Mouse (Mus musculus): ENCODE data around the gene Ifnar2. TPM values are rescaled to one million over a fixed set of nuclear protein-coding genes. Genes with fewer than 3 reads are reported as not detected.

Ifnar2 gene
- total and polyA plus RNA-seq, 3 experiments = 33.1 to 34.9 (median 34.5) TPM

DNA sequence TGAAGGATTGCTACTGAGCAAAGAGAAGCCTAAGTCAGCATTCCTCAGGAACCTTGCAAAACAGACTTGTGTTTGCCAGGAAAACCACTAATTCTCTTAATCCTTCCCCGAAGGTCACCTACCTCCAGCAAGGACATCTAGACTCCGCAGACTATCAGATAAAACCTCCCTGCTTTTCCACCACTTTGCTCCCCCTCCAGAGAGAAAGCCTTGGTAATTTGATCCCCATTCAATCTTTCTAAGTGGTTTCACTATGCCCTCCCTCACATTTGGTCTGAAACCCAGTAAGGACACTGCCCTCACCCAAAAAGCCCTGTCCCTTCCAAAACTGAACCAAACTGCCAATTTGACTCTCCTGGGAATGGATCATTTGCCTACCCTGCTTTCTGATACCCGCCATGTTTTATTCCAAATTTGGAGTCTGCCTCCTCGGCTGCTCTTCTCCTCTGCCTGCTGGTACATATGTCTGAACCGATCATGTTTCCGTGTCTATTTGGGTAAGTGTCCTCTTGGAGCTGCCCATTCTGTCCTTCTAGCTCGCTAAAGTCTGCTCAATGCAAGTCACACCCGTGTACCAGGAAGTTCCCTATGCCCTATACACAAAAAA, 55.8 kb downstream of the Ifnar2 start:
- in situ Hi-C loops (cut with MboI; ENCODE audit: low pct_ligation_motif_present, low pct_unique_long_range_greater_than_20kb, low sequenced_read_pairs) (no loop called here), dilution Hi-C loops (cut with MboI; ENCODE audit: extremely low pct_ligation_motif_present, extremely low pct_unique_long_range_greater_than_20kb, low sequenced_read_pairs) (no loop called here)
- Histone ChIP-seq H3K36me3 (replicated peaks in 1 of 2; ENCODE audit: control insufficient read depth in 1 of 2, insufficient read depth in 1 of 2, low read length in 1 of 2) (peaks cover 33 to 61% of the 10 kb centered on the region in 2 experiments), H3K9ac (ENCODE audit: insufficient read depth, low read depth) (no peak overlapping the region), H3K4me1 (ENCODE audit: control insufficient read depth in 1 of 2, insufficient read depth in 2 of 2) (peaks cover 14 to 38% of the 10 kb centered on the region in 2 experiments), H3K79me2 (replicated peaks; ENCODE audit: control insufficient read depth, extremely low read depth, insufficient read depth, poor library complexity, severe bottlenecking) (no peaks in the 10 kb centered on the region), H3K4me2 (ENCODE audit: insufficient read depth, low read depth, poor library complexity, severe bottlenecking) (no peak overlapping the region), H3K9me3 (replicated peaks; ENCODE audit: low read length) (peaks cover 31% of the 10 kb centered on the region), H3K4me3 (replicated peaks in 1 of 3; ENCODE audit: low read depth in 2 of 3, low read length in 2 of 3, poor library complexity in 1 of 3) (no peak overlapping the region), H3K27me3 (replicated peaks) (no peaks in the 10 kb centered on the region), H3K27ac (ENCODE audit: insufficient read depth, low read depth) (no peak overlapping the region)
- DNase-seq (ENCODE audit: extremely low read depth) = no peak
- TF ChIP-seq MAZ (IDR thresholded peaks at IDR 0.05; ENCODE audit: low read depth, low read length) (no peak), UBTF (IDR thresholded peaks at IDR 0.05; ENCODE audit: low read depth, low read length) (no peak), NELFE (IDR thresholded peaks at IDR 0.05; ENCODE audit: low read depth, low read length) (no peak), BHLHE40 (IDR thresholded peaks at IDR 0.05; ENCODE audit: low read depth, low read length) (no peak), KAT2A (IDR thresholded peaks at IDR 0.05; ENCODE audit: insufficient replicate concordance, low read length) (no peak), TCF12 (IDR thresholded peaks at IDR 0.05; ENCODE audit: low read depth, low read length) (no peak), PAX5 (IDR thresholded peaks at IDR 0.05; ENCODE audit: low read length) (no peak), HCFC1 (IDR thresholded peaks at IDR 0.05; ENCODE audit: low read depth, low read length) (no peak), CTCF (conservative IDR thresholded peaks at IDR 0.05 in 1 of 2, IDR thresholded peaks at IDR 0.05 in 1 of 2; ENCODE audit: low read depth in 2 of 2, low read length in 2 of 2) (no peak), RAD21 (IDR thresholded peaks at IDR 0.05; ENCODE audit: low read depth, low read length) (no peak), EP300 (IDR thresholded peaks at IDR 0.05; ENCODE audit: low read length) (no peak), SIN3A (IDR thresholded peaks at IDR 0.05; ENCODE audit: low read length) (no peak), POLR2A (IDR thresholded peaks at IDR 0.05; ENCODE audit: low read depth, low read length) (no peak), E2F4 (IDR thresholded peaks at IDR 0.05; ENCODE audit: insufficient replicate concordance, low read depth, low read length) (no peak), JUN (IDR thresholded peaks at IDR 0.05; ENCODE audit: insufficient read depth, low read depth, low read length) (no peak), ZC3H11A (IDR thresholded peaks at IDR 0.05; ENCODE audit: low read depth, low read length) (no peak), MAX (IDR thresholded peaks at IDR 0.05; ENCODE audit: low read length) (no peak), ELF1 (IDR thresholded peaks at IDR 0.05; ENCODE audit: low read depth, low read length) (no peak), POLR2AphosphoS2 (IDR thresholded peaks at IDR 0.05; ENCODE audit: low read depth, low read length) (no peak)

DNA sequence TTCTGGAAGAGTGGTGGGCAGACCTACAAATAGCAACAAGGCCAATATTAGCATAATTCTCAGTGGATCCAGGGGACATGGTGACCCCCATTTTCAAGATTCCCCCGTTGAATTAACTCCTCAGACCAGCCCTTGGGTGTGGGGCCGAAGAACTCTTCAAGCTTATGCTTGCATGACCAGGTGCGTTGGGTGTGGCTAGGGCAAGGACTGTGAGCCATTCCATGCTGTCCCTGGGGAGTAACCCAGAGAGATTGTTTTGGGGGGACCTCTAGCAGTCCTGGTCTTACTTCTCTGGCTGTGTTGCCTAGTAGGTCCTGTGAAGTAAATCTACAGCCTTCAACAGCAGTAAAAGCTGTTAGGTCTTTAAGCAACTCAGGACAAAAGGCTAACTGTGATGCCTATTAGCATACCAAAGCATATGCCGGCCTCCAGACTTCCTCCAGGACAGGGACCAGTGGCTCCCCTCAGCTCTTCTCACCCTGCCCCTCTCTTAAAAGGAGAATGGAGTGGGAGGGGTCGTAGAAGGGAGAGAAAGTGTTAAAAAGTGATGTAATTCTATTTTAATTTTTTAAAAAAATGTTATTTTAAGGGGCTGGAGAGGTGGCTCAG, 60.2 kb downstream of the Ifnar2 start:
- no peaks in the 10 kb centered on the region for H3K27me3 ChIP-seq (replicated peaks)
- peak; percentile 59 for DNase-seq (ENCODE audit: extremely low read depth)
- peak overlapping the region; percentile 21 for H3K4me2 ChIP-seq (ENCODE audit: insufficient read depth, low read depth, poor library complexity, severe bottlenecking)
- peaks cover 0 to 16% of the 10 kb centered on the region in 2 experiments for H3K36me3 ChIP-seq (replicated peaks in 1 of 2; ENCODE audit: control insufficient read depth in 1 of 2, insufficient read depth in 1 of 2, low read length in 1 of 2)
- H3K79me2 ChIP-seq (replicated peaks; ENCODE audit: control insufficient read depth, extremely low read depth, insufficient read depth, poor library complexity, severe bottlenecking) = no peaks in the 10 kb centered on the region
- no peak overlapping the region for H3K27ac ChIP-seq (ENCODE audit: insufficient read depth, low read depth)
- H3K4me1 ChIP-seq (ENCODE audit: control insufficient read depth in 1 of 2, insufficient read depth in 2 of 2) = peaks cover 31 to 43% of the 10 kb centered on the region in 2 experiments
- H3K9me3 ChIP-seq (replicated peaks; ENCODE audit: low read length) = peaks cover 25% of the 10 kb centered on the region
- no peak overlapping the region for H3K4me3 ChIP-seq (replicated peaks in 1 of 3; ENCODE audit: low read depth in 2 of 3, low read length in 2 of 3, poor library complexity in 1 of 3)
- peak overlapping the region; percentile 29; the same call in 1 of the 2 replicates for H3K9ac ChIP-seq (ENCODE audit: insufficient read depth, low read depth)
- in situ Hi-C loops (cut with MboI; ENCODE audit: low pct_ligation_motif_present, low pct_unique_long_range_greater_than_20kb, low sequenced_read_pairs) (no loop called here), dilution Hi-C loops (cut with MboI; ENCODE audit: extremely low pct_ligation_motif_present, extremely low pct_unique_long_range_greater_than_20kb, low sequenced_read_pairs) (no loop called here)
- no peak for TF ChIP-seq USF1 (IDR thresholded peaks at IDR 0.05; ENCODE audit: low read depth, low read length)
- peak; percentile 56; the same call in 1 of the 2 replicates for TF ChIP-seq TCF12 (IDR thresholded peaks at IDR 0.05; ENCODE audit: low read depth, low read length)
- TF ChIP-seq TBP (conservative IDR thresholded peaks at IDR 0.05; ENCODE audit: low read depth, low read length) = 0 out of 2 replicates have a peak, but pooled peaks have one; percentile 31
- peak; percentile 25 for TF ChIP-seq IRF4 (IDR thresholded peaks at IDR 0.05; ENCODE audit: low read depth, low read length)
- peak; percentile 64; the same call in 1 of the 2 replicates for TF ChIP-seq MXI1 (IDR thresholded peaks at IDR 0.05; ENCODE audit: low read depth, low read length)
- no peak; the same call in 1 of the 2 replicates for TF ChIP-seq ETS1 (conservative IDR thresholded peaks at IDR 0.05; ENCODE audit: low read depth, low read length)
- TF ChIP-seq MAZ (IDR thresholded peaks at IDR 0.05; ENCODE audit: low read depth, low read length) = no peak; the same call in 1 of the 2 replicates
- TF ChIP-seq CHD1 (IDR thresholded peaks at IDR 0.05; ENCODE audit: low read depth, low read length) = peak; percentile 50; the same call in 1 of the 2 replicates
- no peak for TF ChIP-seq POLR2A (IDR thresholded peaks at IDR 0.05; ENCODE audit: low read depth, low read length)
- peak; percentile 38; the same call in 1 of the 2 replicates for TF ChIP-seq BHLHE40 (IDR thresholded peaks at IDR 0.05; ENCODE audit: low read depth, low read length)
- no peak for TF ChIP-seq JUN (IDR thresholded peaks at IDR 0.05; ENCODE audit: insufficient read depth, low read depth, low read length)
- TF ChIP-seq E2F4 (IDR thresholded peaks at IDR 0.05; ENCODE audit: insufficient replicate concordance, low read depth, low read length) = no peak
- no peak for TF ChIP-seq RAD21 (IDR thresholded peaks at IDR 0.05; ENCODE audit: low read depth, low read length)
- peak; percentile 76; the same call in 1 of the 2 replicates for TF ChIP-seq EP300 (IDR thresholded peaks at IDR 0.05; ENCODE audit: low read length)
- TF ChIP-seq JUND (conservative IDR thresholded peaks at IDR 0.05; ENCODE audit: low read depth, low read length) = no peak
- no peak for TF ChIP-seq SMC3 (IDR thresholded peaks at IDR 0.05; ENCODE audit: low read depth, low read length)
- TF ChIP-seq MAFK (IDR thresholded peaks at IDR 0.05; ENCODE audit: insufficient replicate concordance, low read length) = 0 out of 2 replicates have a peak, but pooled peaks have one; percentile 17
- no peak; the same call in 1 of the 2 replicates for TF ChIP-seq ZMIZ1 (IDR thresholded peaks at IDR 0.05; ENCODE audit: low read depth, low read length)
- TF ChIP-seq SIN3A (IDR thresholded peaks at IDR 0.05; ENCODE audit: low read length) = peak; percentile 29; the same call in 1 of the 2 replicates
- no peak for TF ChIP-seq NELFE (IDR thresholded peaks at IDR 0.05; ENCODE audit: low read depth, low read length)
